Mouse (Mus musculus): ENCODE measurements at regions not wholly inside any gene's neighbourhood (a gene's known extent, or its start where the extent isn't known, plus 50 kb on each side); places are given as distances from the start of the nearest gene placed in this dataset.

- peak; percentile 67 for TF ChIP-seq CTCF (IDR thresholded peaks at IDR 0.05)
Observed at GRCm38 (mm10) chr13:114523116-114523515, 64.4 kb upstream of the Fst start.

GRCm38 (mm10) chr13:114526856-114527255 lies 68.1 kb upstream of the Fst start:
- ChIA-PET CTCF (interaction anchor here (1.5 kb wide), 1 partner anchor 8 kb away, joined by 5 read pairs; no protein-coding TSS in a partner anchor), POLR2A (interaction anchor here (0.6 kb wide), 1 partner anchor 70 kb away, joined by 4 read pairs; no protein-coding TSS in a partner anchor)
- ATAC-seq (no peak), DNase-seq (ENCODE audit: low read depth, low spot score) (no peak)
- no peak for TF ChIP-seq CTCF (IDR thresholded peaks at IDR 0.05)
- no peaks in the 10 kb centered on the region for H3K27me3 ChIP-seq
- in situ Hi-C loops (cut with MboI; ENCODE audit: low pct_unique_long_range_greater_than_20kb) = no loop called here

More at GRCm38 (mm10) chr13:114523116-114523515, 64.4 kb upstream of the Fst start:
- CTCF ChIA-PET = interaction anchor here (1.2 to 2.0 kb wide), 3 partner anchors 10 to 235 kb away, joined by 3 to 7 read pairs (median 6); no protein-coding TSS in a partner anchor
- in situ Hi-C loops (cut with MboI; ENCODE audit: low pct_unique_long_range_greater_than_20kb) = no loop called here
- POLR2A ChIA-PET = interaction anchor here (1.2 kb wide), 1 partner anchor 159 kb away, joined by 3 read pairs; no protein-coding TSS in a partner anchor
- H3K27me3 ChIP-seq = no peaks in the 10 kb centered on the region
- no peak for ATAC-seq
- DNase-seq (ENCODE audit: low read depth, low spot score) = peak; percentile 13

- DNase-seq (ENCODE audit: low read depth, low spot score) (no peak), ATAC-seq (no peak)
- no peaks in the 10 kb centered on the region for H3K27me3 ChIP-seq
- no peak for TF ChIP-seq CTCF (IDR thresholded peaks at IDR 0.05)
- in situ Hi-C loops (cut with MboI; ENCODE audit: low pct_unique_long_range_greater_than_20kb) = no loop called here
- CTCF ChIA-PET = no interaction called here
- POLR2A ChIA-PET = interaction anchor here (0.7 kb wide), 1 partner anchor 15 kb away, joined by 6 read pairs; no protein-coding TSS in a partner anchor
Observed at GRCm38 (mm10) chr13:114530171-114530774, 71.5 kb upstream of the Fst start.

GRCm38 (mm10) chr13:114531780-114532179 lies 73.0 kb upstream of the Fst start:
- ChIA-PET POLR2A (no interaction called here), CTCF (no interaction called here)
- H3K27me3 ChIP-seq = no peaks in the 10 kb centered on the region
- ATAC-seq (no peak), DNase-seq (ENCODE audit: low read depth, low spot score) (no peak)
- in situ Hi-C loops (cut with MboI; ENCODE audit: low pct_unique_long_range_greater_than_20kb) = no loop called here
- TF ChIP-seq CTCF (IDR thresholded peaks at IDR 0.05) = no peak

- ATAC-seq (no peak), DNase-seq (ENCODE audit: low read depth, low spot score) (no peak)
- in situ Hi-C loops (cut with MboI; ENCODE audit: low pct_unique_long_range_greater_than_20kb) = no loop called here
- CTCF ChIA-PET = interaction anchor here (1.1 to 1.5 kb wide), 2 partner anchors 12 to 23 kb away, joined by 3 to 5 read pairs; no protein-coding TSS in a partner anchor
- no peak for TF ChIP-seq CTCF (IDR thresholded peaks at IDR 0.05)
- POLR2A ChIA-PET = no interaction called here
- no peaks in the 10 kb centered on the region for H3K27me3 ChIP-seq
Observed at GRCm38 (mm10) chr13:114532393-114533097, 73.8 kb upstream of the Fst start.

- DNase-seq (ENCODE audit: low read depth, low spot score) = no peak
- no peaks in the 10 kb centered on the region for H3K27me3 ChIP-seq
- no peak for ATAC-seq
- POLR2A ChIA-PET = no interaction called here
- in situ Hi-C loops (cut with MboI; ENCODE audit: low pct_unique_long_range_greater_than_20kb) = no loop called here
- TF ChIP-seq CTCF (IDR thresholded peaks at IDR 0.05) = no peak
- CTCF ChIA-PET = no interaction called here
Observed at GRCm38 (mm10) chr13:114534591-114534990, 75.8 kb upstream of the Fst start.

- DNase-seq (ENCODE audit: low read depth, low spot score) (no peak), ATAC-seq (no peak)
- TF ChIP-seq CTCF (IDR thresholded peaks at IDR 0.05) = no peak
- no peaks in the 10 kb centered on the region for H3K27me3 ChIP-seq
- ChIA-PET POLR2A (no interaction called here), CTCF (no interaction called here)
- in situ Hi-C loops (cut with MboI; ENCODE audit: low pct_unique_long_range_greater_than_20kb) = no loop called here
Observed at GRCm38 (mm10) chr13:114535721-114536120, 77.0 kb upstream of the Fst start.

GRCm38 (mm10) chr13:114571731-114572130 lies 113.0 kb upstream of the Fst start:
- POLR2A ChIA-PET = no interaction called here
- DNase-seq (ENCODE audit: low read depth, low spot score) (no peak), ATAC-seq (no peak)
- CTCF ChIA-PET = interaction anchor here (1.4 to 1.6 kb wide), 2 partner anchors 13 to 185 kb away, joined by 3 to 6 read pairs; no protein-coding TSS in a partner anchor
- H3K27me3 ChIP-seq = no peaks in the 10 kb centered on the region
- TF ChIP-seq CTCF (IDR thresholded peaks at IDR 0.05) = no peak
- in situ Hi-C loops (cut with MboI; ENCODE audit: low pct_unique_long_range_greater_than_20kb) = no loop called here

- in situ Hi-C loops (cut with MboI; ENCODE audit: low pct_unique_long_range_greater_than_20kb) = no loop called here
- POLR2A ChIA-PET = interaction anchor here (0.6 kb wide), 1 partner anchor 31 kb away, joined by 3 read pairs; no protein-coding TSS in a partner anchor
- DNase-seq (ENCODE audit: low read depth, low spot score) = peak; percentile 34
- no peaks in the 10 kb centered on the region for H3K27me3 ChIP-seq
- CTCF ChIA-PET = interaction anchor here (1.2 to 1.8 kb wide), 2 partner anchors 12 to 31 kb away, joined by 3 read pairs; no protein-coding TSS in a partner anchor
- no peak for ATAC-seq
- TF ChIP-seq CTCF (IDR thresholded peaks at IDR 0.05) = no peak
Observed at GRCm38 (mm10) chr13:114584566-114584965, 125.8 kb upstream of the Fst start.

GRCm38 (mm10) chr13:114587621-114588020 lies 128.9 kb upstream of the Fst start:
- H3K27me3 ChIP-seq = no peaks in the 10 kb centered on the region
- TF ChIP-seq CTCF (IDR thresholded peaks at IDR 0.05) = no peak
- ChIA-PET CTCF (interaction anchor here (2.0 kb wide), 1 partner anchor 9 kb away, joined by 8 read pairs; no protein-coding TSS in a partner anchor), POLR2A (no interaction called here)
- in situ Hi-C loops (cut with MboI; ENCODE audit: low pct_unique_long_range_greater_than_20kb) = no loop called here
- DNase-seq (ENCODE audit: low read depth, low spot score) (no peak), ATAC-seq (no peak)

GRCm38 (mm10) chr13:114603341-114603740 lies 144.6 kb upstream of the Fst start:
- TF ChIP-seq CTCF (IDR thresholded peaks at IDR 0.05) = no peak
- CTCF ChIA-PET = no interaction called here
- ATAC-seq = no peak
- in situ Hi-C loops (cut with MboI; ENCODE audit: low pct_unique_long_range_greater_than_20kb) = no loop called here
- H3K27me3 ChIP-seq = no peaks in the 10 kb centered on the region
- POLR2A ChIA-PET = no interaction called here
- no peak for DNase-seq (ENCODE audit: low read depth, low spot score)

All from Patski (cell line).